Mouse (Mus musculus): ENCODE results near the gene Rps6ka1.

DNA sequence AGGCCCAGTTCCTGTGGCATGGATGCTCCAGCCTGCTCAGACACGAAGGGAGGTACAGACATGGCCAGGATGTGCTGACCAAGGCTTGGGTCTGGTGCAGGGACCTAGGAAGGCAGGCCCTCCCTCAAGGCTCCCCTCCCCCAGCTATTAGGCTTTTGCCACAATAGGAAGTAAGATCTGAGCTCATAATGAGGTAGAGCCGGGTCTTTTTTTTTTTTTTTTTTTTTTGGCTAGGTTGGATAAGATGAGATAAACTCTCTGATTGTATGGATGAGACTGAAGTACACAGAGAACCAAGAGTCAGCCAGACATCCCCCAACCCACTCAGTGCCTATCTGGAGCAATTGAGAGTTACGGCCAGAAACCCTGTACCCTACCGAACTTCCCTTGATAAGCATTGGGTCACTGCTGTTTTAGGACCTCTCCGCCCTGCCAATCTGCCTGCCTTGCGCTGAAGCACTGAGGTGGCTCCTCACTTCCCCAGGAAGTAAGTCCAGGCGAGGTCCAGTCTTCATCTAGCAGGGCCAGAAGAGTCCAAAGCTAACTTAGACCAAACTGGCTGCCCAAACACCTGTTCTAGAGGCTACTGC lies 15.3 kb downstream of the Rps6ka1 start:
- no peak for TF ChIP-seq CTCF (IDR thresholded peaks at IDR 0.05; ENCODE audit: borderline replicate concordance, insufficient read depth, low read length)
- TF ChIP-seq POLR2A (IDR thresholded peaks at IDR 0.05; ENCODE audit: low read depth, low read length), result no peak
